Mouse (Mus musculus) bone marrow macrophage, adult 2 months (primary cell): ENCODE measurements around the gene Id4. TPM values are rescaled to one million over a fixed set of nuclear protein-coding genes. Genes with fewer than 3 reads are reported as not detected.

ENCODE experiments used
- H3K27ac ChIP-seq: 2 replicates; pipeline ENCODE4 v1.5.1; 2012; ENCODE audit warnings: low read depth, low read length; ENCODE audit not compliant: insufficient read depth
- H3K4me1 ChIP-seq: 2 replicates; pipeline ENCODE4 v1.6.1; 2012; ENCODE audit warnings: low read length; ENCODE audit not compliant: control insufficient read depth, insufficient read depth
- H3K4me3 ChIP-seq: 2 replicates; pipeline ENCODE4 v1.5.1; 2012; ENCODE audit warnings: mild to moderate bottlenecking, low read length, moderate library complexity; ENCODE audit not compliant: insufficient read depth
- CTCF ChIP-seq: IDR thresholded peaks from 2 replicates; pipeline ENCODE4 v1.5.1; 2012; ENCODE audit warnings: low read depth, mild to moderate bottlenecking, low read length, moderate library complexity
- POLR2A ChIP-seq: IDR thresholded peaks from 2 replicates; pipeline ENCODE4 v1.6.1; 2012; ENCODE audit warnings: mild to moderate bottlenecking, low read depth, low read length, borderline replicate concordance
- polyA plus RNA-seq: library from polyadenylated mRNA; stranded (reverse); fragments of >200 nt; gene quantifications from 2 replicates; pipeline ENCODE4 v1.2.4, GENCODE M21; 2012; ENCODE audit not compliant: missing spikeins, insufficient read depth, insufficient read length

Gene Id4
- polyA plus RNA-seq, 1 experiment, result not detected

DNA sequence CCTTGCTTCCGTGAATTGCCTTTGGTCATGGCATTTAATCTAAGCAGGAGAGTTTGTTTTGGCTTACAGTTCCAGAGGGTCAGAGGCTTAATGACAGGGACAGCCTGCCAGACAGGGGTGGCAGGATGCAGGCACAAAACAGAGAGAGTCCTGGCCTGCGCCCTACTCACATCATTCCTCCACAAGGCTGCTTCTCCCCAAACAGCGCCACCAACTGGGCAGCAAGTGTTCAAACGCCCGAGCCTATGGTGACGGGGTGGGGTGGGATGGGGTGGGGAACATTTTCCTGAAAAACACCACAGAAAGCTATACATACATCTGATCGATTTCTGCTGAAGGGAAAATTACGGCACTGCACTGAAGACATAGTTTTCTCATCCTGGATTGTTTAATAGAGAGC, 6.0 kb upstream of the Id4 start:
- Histone ChIP-seq H3K4me3 (no peak overlapping the region), H3K27ac (no peak overlapping the region), H3K4me1 (no peaks in the 10 kb centered on the region)
- TF ChIP-seq CTCF, result no peak
- no peak for TF ChIP-seq POLR2A

DNA sequence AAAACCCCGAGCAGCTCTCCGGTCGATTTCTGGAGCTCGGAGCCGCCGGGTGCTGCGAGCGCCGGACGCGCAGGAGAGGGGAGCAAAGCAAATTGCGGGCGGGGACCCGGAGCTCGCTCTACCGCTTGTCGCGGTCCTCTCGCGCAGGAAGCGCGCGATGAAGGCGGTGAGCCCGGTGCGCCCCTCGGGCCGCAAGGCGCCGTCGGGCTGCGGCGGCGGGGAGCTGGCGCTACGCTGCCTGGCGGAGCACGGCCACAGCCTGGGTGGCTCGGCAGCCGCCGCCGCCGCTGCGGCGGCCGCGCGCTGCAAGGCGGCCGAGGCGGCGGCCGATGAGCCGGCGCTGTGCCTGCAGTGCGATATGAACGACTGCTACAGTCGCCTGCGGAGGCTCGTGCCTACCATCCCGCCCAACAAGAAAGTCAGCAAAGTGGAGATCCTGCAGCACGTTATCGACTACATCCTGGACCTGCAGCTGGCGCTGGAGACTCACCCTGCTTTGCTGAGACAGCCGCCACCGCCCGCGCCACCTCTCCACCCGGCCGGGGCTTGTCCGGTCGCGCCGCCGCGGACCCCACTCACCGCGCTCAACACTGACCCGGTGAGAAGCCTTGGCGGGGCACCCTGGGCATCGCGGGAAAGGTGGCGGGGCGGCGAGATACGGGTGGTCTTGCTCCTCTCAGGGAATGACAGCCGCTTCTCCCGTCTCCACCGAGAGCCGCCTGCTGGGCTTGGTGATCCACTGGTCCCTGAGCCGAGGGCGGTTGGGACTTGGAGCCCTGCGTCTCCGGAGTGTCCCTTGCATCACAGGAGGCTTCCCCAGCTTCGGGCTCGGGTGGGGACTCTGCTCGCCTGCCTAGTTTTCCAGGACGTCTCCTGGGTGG, 553 bp downstream of the Id4 start:
- Histone ChIP-seq H3K4me1 (no peaks in the 10 kb centered on the region; the same call in 1 of the 2 replicates), H3K4me3 (peak overlapping the region; percentile 42), H3K27ac (no peak overlapping the region)
- TF ChIP-seq POLR2A (no peak), CTCF (no peak)

DNA sequence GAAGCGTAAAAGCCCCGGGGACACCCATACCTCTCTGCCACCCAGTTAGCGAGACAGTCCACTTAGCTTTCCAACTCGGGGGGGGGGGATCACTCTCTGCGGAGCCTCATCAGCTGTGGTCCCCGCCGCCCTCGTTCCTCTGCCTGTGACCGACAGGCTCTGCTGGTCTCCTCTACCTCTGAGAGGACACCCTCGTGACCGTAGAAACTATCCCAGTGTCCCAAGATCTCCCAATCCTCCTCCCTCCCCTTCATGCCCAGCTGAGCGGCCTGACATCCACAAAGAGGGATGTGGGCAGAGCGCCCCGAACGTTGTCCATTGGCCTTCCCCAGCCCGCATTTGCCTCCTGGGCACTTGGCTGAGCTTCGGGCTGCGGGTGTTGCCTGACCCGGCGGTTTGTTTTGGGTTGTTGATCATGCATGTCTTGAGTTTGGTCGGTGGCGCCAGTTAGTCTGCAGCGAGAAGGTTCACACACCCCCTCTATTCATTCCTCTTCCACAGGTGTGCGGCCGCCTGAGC, 1.5 kb downstream of the Id4 start:
- Histone ChIP-seq H3K27ac (no peak overlapping the region), H3K4me1 (no peaks in the 10 kb centered on the region; the same call in 1 of the 2 replicates), H3K4me3 (no peak overlapping the region; the same call in 1 of the 2 replicates)
- no peak for TF ChIP-seq CTCF

DNA sequence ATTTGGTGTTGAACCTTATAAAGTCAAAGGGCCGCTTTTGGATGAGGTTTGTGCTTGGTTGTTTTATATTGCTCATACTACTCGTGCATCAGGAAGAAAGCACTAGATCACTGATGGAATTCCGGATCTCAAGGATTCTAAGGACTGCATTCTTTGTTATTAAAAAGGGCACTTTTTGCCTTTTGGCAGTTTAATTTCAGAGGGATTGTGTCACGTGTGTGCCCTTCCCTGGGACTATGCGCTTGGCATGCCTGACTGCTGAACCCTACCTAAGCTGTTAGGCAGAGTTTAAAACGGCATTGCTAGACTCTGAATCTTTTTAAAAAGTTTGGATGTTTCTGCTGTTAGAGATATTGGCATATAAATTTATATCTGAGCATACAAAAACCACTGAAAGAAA, 4.0 kb downstream of the Id4 start:
- no peaks in the 10 kb centered on the region; the same call in 1 of the 2 replicates for H3K4me1 ChIP-seq
- H3K27ac ChIP-seq, result no peak overlapping the region
- TF ChIP-seq CTCF (no peak), POLR2A (no peak)
- H3K4me3 ChIP-seq, result no peak overlapping the region

DNA sequence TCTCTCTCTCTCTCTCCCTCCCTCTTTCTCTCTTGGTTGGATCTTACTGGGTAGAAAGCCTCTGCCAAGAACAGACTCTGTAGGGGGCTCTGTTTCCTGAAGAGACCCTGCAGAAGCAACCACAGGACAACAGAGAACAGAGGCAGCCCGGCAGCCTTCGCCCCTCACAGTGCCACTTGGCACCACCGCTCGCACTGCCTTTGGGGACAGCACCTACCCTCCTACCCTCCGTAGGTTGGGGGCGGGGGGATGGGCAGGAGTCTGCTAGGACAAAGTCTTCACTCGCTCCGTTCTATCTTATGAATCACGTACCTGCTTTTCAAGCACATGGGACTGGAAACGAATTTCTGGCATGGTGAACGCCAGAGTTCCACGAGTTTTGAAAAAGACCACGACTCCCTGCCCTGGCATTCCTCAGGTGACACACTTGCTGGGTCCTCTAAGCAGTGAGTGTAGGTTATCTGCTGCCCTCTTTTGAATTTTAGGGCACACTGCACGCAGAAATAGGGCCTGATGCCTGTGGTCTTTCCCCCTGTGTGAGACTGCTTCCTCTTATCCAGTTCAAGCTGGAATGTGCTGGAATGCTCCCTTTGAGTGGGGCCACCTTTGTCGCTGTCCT, 12.5 kb downstream of the Id4 start:
- Histone ChIP-seq H3K4me1 (no peaks in the 10 kb centered on the region), H3K27ac (no peak overlapping the region), H3K4me3 (no peak overlapping the region)
- TF ChIP-seq CTCF, result no peak
- no peak for TF ChIP-seq POLR2A

DNA sequence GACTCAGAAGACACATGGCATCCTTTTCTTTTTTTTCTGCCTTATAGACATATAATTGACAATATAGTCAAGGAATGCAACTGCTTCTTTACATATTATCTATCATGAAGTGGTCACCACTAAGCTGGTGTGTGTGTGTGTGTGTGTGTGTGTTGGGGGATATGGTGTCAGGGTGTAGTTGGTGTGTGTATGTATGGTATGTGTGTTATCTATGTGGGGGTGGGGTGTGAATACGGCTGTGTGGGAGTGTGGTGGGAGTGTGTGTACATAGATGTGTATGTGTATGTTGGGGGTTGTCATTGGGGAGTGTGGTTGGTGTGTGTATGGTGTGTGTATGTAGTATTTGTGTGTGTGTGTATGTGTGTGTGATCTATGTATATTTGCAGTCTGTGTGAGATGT, 13.1 kb downstream of the Id4 start:
- Histone ChIP-seq H3K4me3 (no peak overlapping the region), H3K4me1 (no peaks in the 10 kb centered on the region), H3K27ac (no peak overlapping the region)
- TF ChIP-seq POLR2A (no peak), CTCF (no peak)

DNA sequence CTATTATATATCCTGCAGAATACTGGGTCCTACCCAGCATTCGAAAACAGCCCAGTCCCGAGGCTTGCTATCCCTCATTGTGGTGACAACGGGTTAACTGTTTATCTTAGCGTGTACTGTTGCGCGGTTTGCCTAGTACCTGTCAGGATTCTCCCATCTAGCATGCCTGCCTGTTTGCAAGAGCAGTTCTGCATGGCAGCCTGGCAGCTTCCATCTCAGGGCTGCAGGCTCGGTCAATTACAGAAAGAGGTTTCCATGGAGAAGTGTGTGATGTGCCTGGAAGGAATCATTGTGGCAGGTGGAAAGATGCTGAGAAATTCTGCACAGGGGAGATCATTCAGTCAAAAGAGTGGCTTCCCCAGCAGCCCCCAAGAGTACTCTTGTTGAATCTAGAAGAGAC, 16.0 kb downstream of the Id4 start:
- H3K4me3 ChIP-seq, result no peak overlapping the region
- no peak overlapping the region for H3K27ac ChIP-seq
- H3K4me1 ChIP-seq, result no peaks in the 10 kb centered on the region
- TF ChIP-seq CTCF (no peak), POLR2A (no peak)

DNA sequence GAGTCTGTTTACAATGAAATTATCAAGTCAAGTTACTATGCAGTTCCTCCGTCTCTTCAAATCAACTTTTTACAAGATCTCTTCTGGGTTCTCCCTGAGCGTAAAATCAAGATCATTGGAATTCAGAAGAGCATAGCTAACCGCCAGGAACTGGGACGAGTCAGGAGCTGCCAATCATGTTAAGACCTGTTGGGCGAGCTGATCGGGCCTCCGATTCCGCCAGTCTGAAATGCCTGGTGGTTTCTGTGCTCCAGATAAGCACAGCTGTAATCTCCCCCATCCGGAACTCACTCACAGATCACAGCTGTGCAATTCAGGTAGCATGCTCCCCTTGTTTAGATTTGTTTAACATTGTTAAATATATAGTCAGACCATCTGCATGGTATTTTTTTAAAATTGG, 23.4 kb downstream of the Id4 start:
- no peak for TF ChIP-seq POLR2A
- TF ChIP-seq CTCF, result no peak
- no peaks in the 10 kb centered on the region for H3K4me1 ChIP-seq
- no peak overlapping the region for H3K4me3 ChIP-seq
- H3K27ac ChIP-seq, result no peak overlapping the region

DNA sequence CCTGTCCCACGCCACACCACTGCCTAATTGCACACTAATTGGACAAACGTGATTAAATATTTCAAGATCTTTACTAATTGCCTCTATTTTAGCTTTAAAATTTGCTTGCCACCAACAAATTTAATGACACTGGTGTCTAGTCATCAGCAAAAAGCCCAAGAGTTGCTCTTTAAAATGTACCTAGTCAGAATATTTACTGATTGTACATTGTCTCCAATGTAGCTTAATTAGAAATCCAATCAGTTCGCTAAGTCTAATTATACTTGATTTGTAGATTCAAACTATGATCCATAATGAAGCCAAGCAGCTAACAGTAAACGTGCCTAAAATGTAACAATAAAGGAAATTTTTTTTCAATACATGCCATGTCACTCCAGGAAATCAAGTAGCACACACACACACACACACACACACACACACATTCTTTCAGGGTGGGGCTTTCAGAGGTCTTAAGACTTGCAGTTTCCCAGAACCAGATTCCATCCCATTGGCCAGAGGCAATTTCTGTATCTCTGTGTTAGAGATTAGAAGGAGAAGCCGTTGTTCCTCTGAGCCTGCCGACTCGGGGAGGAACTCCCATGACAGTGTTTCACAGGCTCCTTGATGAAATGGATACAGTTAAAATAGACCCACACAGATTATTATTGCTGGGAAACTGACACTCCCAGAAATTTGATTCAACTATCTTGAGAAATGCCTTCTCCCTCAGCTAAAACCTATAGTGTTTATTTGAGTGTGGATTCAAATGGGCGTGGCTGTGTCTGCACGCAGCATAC, 24.1 kb downstream of the Id4 start:
- no peak overlapping the region for H3K4me3 ChIP-seq
- no peaks in the 10 kb centered on the region for H3K4me1 ChIP-seq
- no peak overlapping the region for H3K27ac ChIP-seq
- no peak for TF ChIP-seq POLR2A
- TF ChIP-seq CTCF, result no peak
